Mouse (Mus musculus): ENCODE results near the gene Rinl. TPM values are rescaled to one million over a fixed set of nuclear protein-coding genes. Genes with fewer than 3 reads are reported as not detected.

Rinl gene
- total RNA-seq (2021): 1 to 10 TPM; 2.6 to 3.0 TPM

- no peak for DNase-seq (ENCODE audit: extremely low spot score in 1 of 2, low spot score in 1 of 2)
Observed at GRCm38 (mm10) chr7:28788307-28789195, at the start of gene Rinl. TSS of gene Rinl (plus strand) at chr7:28788969.

- no peak for DNase-seq (ENCODE audit: extremely low spot score in 1 of 2, low spot score in 1 of 2)
Observed at GRCm38 (mm10) chr7:28739829-28740228, 48.9 kb upstream of the Rinl start.

- no peak for DNase-seq (ENCODE audit: extremely low spot score in 1 of 2, low spot score in 1 of 2)
Observed at GRCm38 (mm10) chr7:28740949-28741348, 47.8 kb upstream of the Rinl start.

GRCm38 (mm10) chr7:28741368-28741708 is 47.4 kb upstream of the Rinl start:
- DNase-seq (ENCODE audit: extremely low spot score in 1 of 2, low spot score in 1 of 2): no peak

- peak; percentile 92 to 96 for DNase-seq (ENCODE audit: extremely low spot score in 1 of 2, low spot score in 1 of 2)
Observed at GRCm38 (mm10) chr7:28741709-28742438, 46.9 kb upstream of the Rinl start, which contains the start of the genes Mrps12 and Sars2. TSS of gene Mrps12 (minus strand) at chr7:28741820. TSS of gene Sars2 (plus strand) at chr7:28741992.

GRCm38 (mm10) chr7:28749935-28750334 is 38.8 kb upstream of the Rinl start:
- DNase-seq (ENCODE audit: extremely low spot score in 1 of 2, low spot score in 1 of 2): no peak

GRCm38 (mm10) chr7:28756079-28756478 is 32.7 kb upstream of the Rinl start, which contains the start of gene Ccer2:
TSS of gene Ccer2 (plus strand) at chr7:28756174.
- DNase-seq (ENCODE audit: extremely low spot score in 1 of 2, low spot score in 1 of 2): no peak

- no peak for DNase-seq (ENCODE audit: extremely low spot score in 1 of 2, low spot score in 1 of 2)
Observed at GRCm38 (mm10) chr7:28758623-28759022, 30.1 kb upstream of the Rinl start.

GRCm38 (mm10) chr7:28761907-28762306 is 26.9 kb upstream of the Rinl start:
- no peak for DNase-seq (ENCODE audit: extremely low spot score in 1 of 2, low spot score in 1 of 2)

GRCm38 (mm10) chr7:28765211-28765610 is 23.6 kb upstream of the Rinl start:
- DNase-seq (ENCODE audit: extremely low spot score in 1 of 2, low spot score in 1 of 2): no peak

GRCm38 (mm10) chr7:28766173-28766879 is 22.4 kb upstream of the Rinl start, which contains the start of gene Sirt2:
TSS of gene Sirt2 (plus strand) at chr7:28766735.
- peak; percentile 85 to 87 for DNase-seq (ENCODE audit: extremely low spot score in 1 of 2, low spot score in 1 of 2)

- no peak for DNase-seq (ENCODE audit: extremely low spot score in 1 of 2, low spot score in 1 of 2)
Observed at GRCm38 (mm10) chr7:28766910-28767309, 21.9 kb upstream of the Rinl start.

GRCm38 (mm10) chr7:28767462-28767965 is 21.3 kb upstream of the Rinl start, which contains the start of gene Nfkbib:
TSS of gene Nfkbib (minus strand) at chr7:28767512.
- no peak for DNase-seq (ENCODE audit: extremely low spot score in 1 of 2, low spot score in 1 of 2)

- DNase-seq (ENCODE audit: extremely low spot score in 1 of 2, low spot score in 1 of 2): no peak
Observed at GRCm38 (mm10) chr7:28769414-28769958, 19.3 kb upstream of the Rinl start.

- no peak for DNase-seq (ENCODE audit: extremely low spot score in 1 of 2, low spot score in 1 of 2)
Observed at GRCm38 (mm10) chr7:28770309-28770708, 18.5 kb upstream of the Rinl start.

- DNase-seq (ENCODE audit: extremely low spot score in 1 of 2, low spot score in 1 of 2): no peak
Observed at GRCm38 (mm10) chr7:28771867-28772266, 16.9 kb upstream of the Rinl start.

GRCm38 (mm10) chr7:28773163-28773562 is 15.6 kb upstream of the Rinl start:
- DNase-seq (ENCODE audit: extremely low spot score in 1 of 2, low spot score in 1 of 2): no peak

GRCm38 (mm10) chr7:28774164-28774563 is 14.6 kb upstream of the Rinl start:
- no peak for DNase-seq (ENCODE audit: extremely low spot score in 1 of 2, low spot score in 1 of 2)

- DNase-seq (ENCODE audit: extremely low spot score in 1 of 2, low spot score in 1 of 2): no peak
Observed at GRCm38 (mm10) chr7:28775129-28775528, 13.6 kb upstream of the Rinl start.

- DNase-seq (ENCODE audit: extremely low spot score in 1 of 2, low spot score in 1 of 2): no peak
Observed at GRCm38 (mm10) chr7:28778825-28779224, 9.9 kb upstream of the Rinl start.
